Mouse (Mus musculus): Measurements from ENCODE around the gene Kif26b. TPM values are rescaled to one million over a fixed set of nuclear protein-coding genes. Genes with fewer than 3 reads are reported as not detected.

The Kif26b gene
- polyA plus RNA-seq, 1 experiment: 15.6 TPM

DNA sequence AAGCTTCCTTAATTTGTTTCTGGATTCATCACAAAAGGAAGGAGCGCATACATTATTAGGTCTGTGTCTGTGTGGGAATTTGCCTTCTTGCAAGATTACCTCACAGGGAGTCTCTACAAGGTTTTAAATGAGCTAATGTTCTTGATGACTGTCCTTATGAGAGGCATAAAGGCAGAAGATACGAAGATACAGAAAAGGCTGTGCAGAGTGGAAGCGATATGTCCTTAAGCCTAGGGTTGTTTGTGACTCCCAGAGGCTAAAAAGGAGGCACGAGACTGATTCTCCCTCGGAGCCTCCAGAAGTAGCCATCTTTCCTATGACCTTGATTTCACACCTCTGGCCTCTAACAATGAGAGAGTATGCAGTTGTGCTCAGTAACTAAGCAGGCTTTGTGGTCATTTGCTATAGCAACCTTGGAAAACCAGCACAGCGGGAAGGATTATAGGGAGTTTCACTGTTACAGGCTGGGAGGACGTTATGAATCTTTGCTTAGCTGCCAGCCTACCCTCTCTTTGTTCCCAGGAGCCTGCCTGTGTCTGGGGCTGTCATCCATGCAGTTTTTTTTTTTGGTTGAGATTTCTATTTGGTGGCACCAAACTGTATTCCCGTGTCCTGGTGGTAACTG lies 80.3 kb downstream of the Kif26b start:
- 84% methylated on average over 8 of the region's 8 CpGs for WGBS
- no peaks in the 10 kb centered on the region for H3K27me3 ChIP-seq (ENCODE audit: control insufficient read depth, insufficient read depth, low read length)
- no peak overlapping the region for H3K27ac ChIP-seq (ENCODE audit: insufficient read depth, low read length)
- H3K4me1 ChIP-seq (ENCODE audit: control insufficient read depth, insufficient read depth, low read length): peaks cover 3% of the 10 kb centered on the region; the same call in 1 of the 2 replicates
- no peak overlapping the region for H3K4me3 ChIP-seq (replicated peaks; ENCODE audit: insufficient read depth, low read depth, low read length)
- TF ChIP-seq CTCF (IDR thresholded peaks at IDR 0.05; ENCODE audit: borderline replicate concordance, insufficient read depth, low read depth, low read length): no peak
- no peak for TF ChIP-seq POLR2A (IDR thresholded peaks at IDR 0.05; ENCODE audit: borderline replicate concordance, insufficient read depth, low read length)
- no peak for DNase-seq

DNA sequence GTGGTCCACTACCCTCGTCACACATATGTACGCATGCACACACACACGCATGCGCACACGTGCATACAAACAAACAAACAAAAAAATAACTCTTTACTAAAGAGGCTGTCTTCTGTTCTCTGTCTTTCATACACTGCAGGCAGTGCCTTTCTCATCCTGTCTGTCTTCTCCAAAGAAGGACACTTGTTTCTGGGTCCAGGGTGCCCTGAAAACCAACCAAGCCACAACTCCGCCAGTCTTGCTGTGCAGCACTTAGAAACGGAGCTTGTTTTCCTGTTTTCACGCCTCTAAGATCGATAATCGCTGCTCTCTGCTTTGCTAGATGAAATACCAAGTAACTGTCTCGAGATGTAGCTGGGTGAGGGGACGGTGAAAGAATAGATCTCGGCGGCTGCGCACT lies 82.6 kb downstream of the Kif26b start:
- no peak overlapping the region for H3K4me3 ChIP-seq (replicated peaks; ENCODE audit: insufficient read depth, low read depth, low read length)
- TF ChIP-seq CTCF (IDR thresholded peaks at IDR 0.05; ENCODE audit: borderline replicate concordance, insufficient read depth, low read depth, low read length) (no peak), POLR2A (IDR thresholded peaks at IDR 0.05; ENCODE audit: borderline replicate concordance, insufficient read depth, low read length) (no peak)
- WGBS: 81% methylated on average over 15 of the region's 15 CpGs
- no peak for DNase-seq
- no peaks in the 10 kb centered on the region for H3K27me3 ChIP-seq (ENCODE audit: control insufficient read depth, insufficient read depth, low read length)
- H3K4me1 ChIP-seq (ENCODE audit: control insufficient read depth, insufficient read depth, low read length): peaks cover 6% of the 10 kb centered on the region; the same call in 1 of the 2 replicates
- no peak overlapping the region for H3K27ac ChIP-seq (ENCODE audit: insufficient read depth, low read length)

DNA sequence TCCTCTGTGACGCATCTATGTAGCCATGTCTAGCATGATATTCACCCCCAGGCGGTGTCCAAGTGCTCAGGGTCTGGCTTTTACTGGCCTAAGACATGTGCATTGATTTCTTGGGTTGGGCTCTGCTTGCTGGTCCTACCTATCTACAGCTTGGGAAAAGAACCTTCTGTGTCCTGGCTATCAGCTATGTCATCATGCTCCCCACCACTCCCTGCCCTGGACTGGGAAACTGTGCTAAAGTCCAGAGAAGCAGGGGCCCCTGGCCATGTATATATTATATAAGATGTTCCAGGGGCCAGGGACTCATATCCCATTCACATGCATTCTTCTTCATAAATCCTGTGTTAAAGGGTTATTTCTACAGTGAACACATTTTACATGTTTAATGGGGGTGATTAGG lies 92.4 kb downstream of the Kif26b start:
- Histone ChIP-seq H3K4me3 (replicated peaks; ENCODE audit: insufficient read depth, low read depth, low read length) (no peak overlapping the region), H3K27ac (ENCODE audit: insufficient read depth, low read length) (no peak overlapping the region), H3K27me3 (ENCODE audit: control insufficient read depth, insufficient read depth, low read length) (no peaks in the 10 kb centered on the region), H3K4me1 (ENCODE audit: control insufficient read depth, insufficient read depth, low read length) (peaks cover 11% of the 10 kb centered on the region)
- DNase-seq: no peak
- no peak for TF ChIP-seq CTCF (IDR thresholded peaks at IDR 0.05; ENCODE audit: borderline replicate concordance, insufficient read depth, low read depth, low read length)
- TF ChIP-seq POLR2A (IDR thresholded peaks at IDR 0.05; ENCODE audit: borderline replicate concordance, insufficient read depth, low read length): no peak
- 100% methylated on average over 2 of the region's 2 CpGs for WGBS

DNA sequence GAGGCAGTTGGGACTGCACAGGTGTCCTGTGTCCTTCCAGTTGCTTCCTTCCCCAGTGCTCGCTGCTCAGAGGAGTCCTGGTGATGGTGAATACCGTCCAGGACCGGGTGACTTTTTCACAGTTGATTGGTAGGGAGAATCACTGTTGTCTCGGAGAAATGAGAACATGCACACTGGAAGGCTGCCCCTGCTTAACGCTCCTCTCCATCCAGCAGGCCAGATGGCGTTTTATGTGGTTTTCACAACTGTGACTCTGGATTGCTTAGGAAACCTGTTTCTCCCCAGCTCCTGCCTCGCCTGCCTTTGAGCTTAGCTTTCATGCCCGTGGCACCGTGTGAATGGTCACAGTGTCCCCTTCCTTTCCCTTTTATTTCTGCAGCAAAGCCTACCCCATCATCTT lies 95.0 kb downstream of the Kif26b start:
- H3K27ac ChIP-seq (ENCODE audit: insufficient read depth, low read length): no peak overlapping the region
- TF ChIP-seq CTCF (IDR thresholded peaks at IDR 0.05; ENCODE audit: borderline replicate concordance, insufficient read depth, low read depth, low read length) (no peak), POLR2A (IDR thresholded peaks at IDR 0.05; ENCODE audit: borderline replicate concordance, insufficient read depth, low read length) (no peak)
- WGBS: 11% methylated on average over 9 of the region's 9 CpGs
- peak; percentile 38 to 53 for DNase-seq
- no peaks in the 10 kb centered on the region for H3K27me3 ChIP-seq (ENCODE audit: control insufficient read depth, insufficient read depth, low read length)
- no peak overlapping the region for H3K4me3 ChIP-seq (replicated peaks; ENCODE audit: insufficient read depth, low read depth, low read length)
- H3K4me1 ChIP-seq (ENCODE audit: control insufficient read depth, insufficient read depth, low read length): peaks cover 20% of the 10 kb centered on the region

DNA sequence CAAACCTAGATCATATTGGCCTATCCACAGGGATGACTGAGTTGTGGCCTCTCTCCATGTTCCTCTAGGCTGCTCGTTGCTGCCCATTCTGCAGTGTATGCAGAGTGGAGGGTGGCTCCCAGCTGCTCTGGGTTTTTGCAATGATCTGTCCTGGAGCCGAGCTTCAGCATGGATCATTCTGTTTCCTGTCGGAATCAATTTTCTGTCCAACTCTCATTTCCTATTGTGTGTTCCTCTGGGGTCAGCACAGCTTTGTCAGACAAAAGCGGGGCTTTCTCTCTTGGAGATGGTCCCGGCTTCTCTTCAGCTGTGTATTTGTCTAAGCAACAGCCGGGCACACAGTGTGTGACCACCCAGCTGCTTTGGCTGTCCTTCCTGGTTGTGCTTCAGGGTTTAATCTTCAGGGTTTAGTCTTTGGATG lies 98.0 kb downstream of the Kif26b start:
- Histone ChIP-seq H3K4me3 (replicated peaks; ENCODE audit: insufficient read depth, low read depth, low read length) (no peak overlapping the region), H3K27me3 (ENCODE audit: control insufficient read depth, insufficient read depth, low read length) (no peaks in the 10 kb centered on the region), H3K4me1 (ENCODE audit: control insufficient read depth, insufficient read depth, low read length) (peaks cover 20% of the 10 kb centered on the region), H3K27ac (ENCODE audit: insufficient read depth, low read length) (no peak overlapping the region)
- no peak for TF ChIP-seq CTCF (IDR thresholded peaks at IDR 0.05; ENCODE audit: borderline replicate concordance, insufficient read depth, low read depth, low read length)
- no peak for TF ChIP-seq POLR2A (IDR thresholded peaks at IDR 0.05; ENCODE audit: borderline replicate concordance, insufficient read depth, low read length)
- no peak for DNase-seq
- 29% methylated on average over 6 of the region's 6 CpGs for WGBS

DNA sequence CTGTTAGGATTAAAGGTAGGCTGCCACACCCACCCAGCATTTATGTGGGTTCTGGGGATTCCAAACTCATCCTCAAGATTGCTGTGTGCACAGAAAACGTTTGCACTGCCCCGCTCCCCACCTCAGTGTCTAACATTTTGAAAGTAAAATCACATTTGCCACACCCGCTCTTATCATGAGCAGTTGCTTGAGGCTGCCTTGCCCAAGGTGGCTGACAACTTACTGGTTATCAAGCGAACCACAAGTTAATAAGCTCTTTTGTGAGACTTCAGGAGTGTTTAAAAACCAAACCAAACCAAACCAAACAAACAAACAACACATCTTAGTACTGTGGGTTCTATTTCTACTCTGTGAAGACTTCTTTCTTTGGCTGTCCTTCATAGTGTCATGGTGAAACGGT lies 101.1 kb downstream of the Kif26b start:
- H3K27me3 ChIP-seq (ENCODE audit: control insufficient read depth, insufficient read depth, low read length): no peaks in the 10 kb centered on the region
- 90% methylated on average over 5 of the region's 5 CpGs for WGBS
- H3K4me3 ChIP-seq (replicated peaks; ENCODE audit: insufficient read depth, low read depth, low read length): no peak overlapping the region
- H3K4me1 ChIP-seq (ENCODE audit: control insufficient read depth, insufficient read depth, low read length): peaks cover 9% of the 10 kb centered on the region
- no peak for DNase-seq
- H3K27ac ChIP-seq (ENCODE audit: insufficient read depth, low read length): no peak overlapping the region
- TF ChIP-seq POLR2A (IDR thresholded peaks at IDR 0.05; ENCODE audit: borderline replicate concordance, insufficient read depth, low read length): no peak
- no peak for TF ChIP-seq CTCF (IDR thresholded peaks at IDR 0.05; ENCODE audit: borderline replicate concordance, insufficient read depth, low read depth, low read length)

DNA sequence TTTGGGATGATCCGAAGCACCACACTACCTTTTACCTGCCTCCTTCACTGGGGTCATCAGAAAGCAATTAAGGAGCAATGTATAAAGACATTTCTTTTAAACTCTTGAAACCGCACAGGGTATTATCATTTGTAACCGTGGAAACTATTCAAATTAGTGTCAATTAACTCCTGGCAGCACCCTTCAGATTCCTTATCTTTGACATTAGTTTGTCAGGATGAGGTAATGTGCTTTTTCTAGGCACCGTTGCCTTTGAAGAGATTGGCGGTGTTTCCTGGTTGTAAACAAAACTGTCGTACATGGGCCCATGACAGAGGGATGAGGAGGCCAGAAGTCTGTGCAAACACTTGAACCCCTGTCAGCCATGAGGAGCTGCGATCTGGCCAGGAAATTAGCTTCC lies 102.9 kb downstream of the Kif26b start:
- 67% methylated on average over 7 of the region's 7 CpGs for WGBS
- TF ChIP-seq POLR2A (IDR thresholded peaks at IDR 0.05; ENCODE audit: borderline replicate concordance, insufficient read depth, low read length): no peak
- no peak for TF ChIP-seq CTCF (IDR thresholded peaks at IDR 0.05; ENCODE audit: borderline replicate concordance, insufficient read depth, low read depth, low read length)
- DNase-seq: no peak
- H3K4me3 ChIP-seq (replicated peaks; ENCODE audit: insufficient read depth, low read depth, low read length): no peak overlapping the region
- H3K4me1 ChIP-seq (ENCODE audit: control insufficient read depth, insufficient read depth, low read length): peaks cover 7% of the 10 kb centered on the region
- H3K27ac ChIP-seq (ENCODE audit: insufficient read depth, low read length): no peak overlapping the region
- H3K27me3 ChIP-seq (ENCODE audit: control insufficient read depth, insufficient read depth, low read length): no peaks in the 10 kb centered on the region

DNA sequence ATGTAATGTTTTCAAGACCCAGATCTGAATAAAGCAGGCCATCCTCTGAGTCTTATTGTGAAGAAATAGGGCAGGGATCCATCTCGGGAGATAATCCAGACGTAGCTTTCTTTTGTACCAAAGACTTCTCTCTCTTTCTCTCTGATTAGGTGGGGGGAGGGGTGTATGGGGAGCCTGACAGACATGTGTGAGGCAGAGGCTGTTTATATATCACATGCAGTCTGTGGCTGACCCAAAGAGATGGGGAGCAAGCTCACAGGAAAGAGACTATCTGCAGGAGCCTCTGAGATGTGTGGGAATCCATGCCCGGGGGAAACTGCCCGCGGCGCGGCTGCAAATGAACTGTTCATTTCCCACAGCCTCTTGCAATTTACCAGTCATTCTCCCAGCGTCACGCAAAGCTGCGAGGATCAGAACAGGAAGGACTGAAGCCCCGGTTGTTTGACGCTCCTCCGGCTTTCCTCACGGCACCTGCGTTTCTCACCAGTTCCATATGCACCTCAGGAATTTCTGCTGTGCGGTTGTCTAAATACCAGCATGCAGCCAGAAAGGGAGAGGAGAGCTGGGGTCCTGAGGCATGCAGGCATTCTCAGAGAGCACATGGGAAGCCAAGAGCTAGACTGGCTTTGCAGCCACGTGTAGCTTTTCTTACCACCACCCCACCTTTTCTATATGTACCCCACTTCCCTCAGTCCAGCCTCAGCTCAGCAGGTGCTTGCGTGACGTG lies 105.6 kb downstream of the Kif26b start:
- TF ChIP-seq CTCF (IDR thresholded peaks at IDR 0.05; ENCODE audit: borderline replicate concordance, insufficient read depth, low read depth, low read length): no peak
- Histone ChIP-seq H3K4me1 (ENCODE audit: control insufficient read depth, insufficient read depth, low read length) (0 out of 2 replicates have a peak, but pooled peaks cover 3% of the 10 kb centered on the region), H3K4me3 (replicated peaks; ENCODE audit: insufficient read depth, low read depth, low read length) (no peak overlapping the region), H3K27me3 (ENCODE audit: control insufficient read depth, insufficient read depth, low read length) (no peaks in the 10 kb centered on the region), H3K27ac (ENCODE audit: insufficient read depth, low read length) (no peak overlapping the region)
- no peak for DNase-seq
- 77% methylated on average over 19 of the region's 19 CpGs for WGBS

All from cerebellum, adult 2 months (tissue).